Mouse (Mus musculus) lung, embryonic 14.5 days (tissue): ENCODE measurements around the gene Myh7. TPM values are rescaled to one million over a fixed set of nuclear protein-coding genes. Genes with fewer than 3 reads are reported as not detected.
"Not testable (repeated sequence)": the region's sequence is repeated elsewhere in the genome, so short reads cannot be mapped to it uniquely, and the experiment has no call there.

Experiments used
- ATAC-seq: fragments of 200-750 bp; cut with Nextera tagmentation; 2 replicates; pipeline ENCODE4 v1.8.0; 2017; ENCODE audit warnings: mild to moderate bottlenecking, moderate TSS enrichment, moderate library complexity; ENCODE audit not compliant: insufficient read depth
- DNase-seq: peaks from one replicate; pipeline ENCODE4 v3.0.0-alpha.2; 2015
- H3K27ac ChIP-seq: fragments of 300-500 bp; sonication (generic); 2 replicates; pipeline ENCODE4 v1.5.1; 2014; ENCODE audit warnings: low read depth, mild to moderate bottlenecking, moderate library complexity
- H3K27me3 ChIP-seq: fragments of 300-500 bp; sonication (generic); 2 replicates; pipeline ENCODE4 v1.6.1; 2014; ENCODE audit warnings: low read length, control low read depth; ENCODE audit not compliant: insufficient read depth
- H3K36me3 ChIP-seq: fragments of 300-500 bp; sonication (generic); 2 replicates; pipeline ENCODE4 v1.6.1; 2014; ENCODE audit warnings: control low read depth; ENCODE audit not compliant: insufficient read depth
- H3K4me1 ChIP-seq: fragments of 300-500 bp; sonication (generic); 2 replicates; pipeline ENCODE4 v1.6.1; 2014; ENCODE audit warnings: antibody characterized with exemption, control low read depth; ENCODE audit not compliant: insufficient read depth
- H3K4me2 ChIP-seq: fragments of 300-500 bp; sonication (generic); 2 replicates; pipeline ENCODE4 v1.6.1; 2014; ENCODE audit warnings: mild to moderate bottlenecking
- H3K4me3 ChIP-seq: fragments of 300-500 bp; sonication (generic); 2 replicates; pipeline ENCODE4 v1.5.1; 2014; ENCODE audit warnings: low read depth, low read length
- H3K9ac ChIP-seq: fragments of 300-500 bp; sonication (generic); 2 replicates; pipeline ENCODE4 v1.6.1; 2014
- H3K9me3 ChIP-seq: fragments of 300-500 bp; sonication (generic); 2 replicates; pipeline ENCODE4 v1.6.1; 2016; ENCODE audit warnings: low read depth, low read length, control low read depth
- CTCF ChIP-seq: IDR thresholded peaks from 2 replicates; pipeline ENCODE4 v1.5.1; 2016; ENCODE audit warnings: antibody characterized with exemption, low read depth
- WGBS: fragments of 180-500 bp; shearing (Covaris S2); extraction: QIAGEN DNeasy Blood & Tissue Kit; methylation state at CpG from one replicate; pipeline ENCODE4 v1.1.7; 2014; 5-methylcytosine and 5-hydroxymethylcytosine counted together
- polyA plus RNA-seq: library from polyadenylated mRNA; unstranded; fragments of >200 nt; fragmentation: Nextera tagmentation; extraction: Ambion mirVana; gene quantifications from 2 replicates; pipeline ENCODE4 v1.2.1, GENCODE M21; 2014

The Myh7 gene
- polyA plus RNA-seq, 1 experiment from 2014 or later = 3.6 TPM

DNA sequence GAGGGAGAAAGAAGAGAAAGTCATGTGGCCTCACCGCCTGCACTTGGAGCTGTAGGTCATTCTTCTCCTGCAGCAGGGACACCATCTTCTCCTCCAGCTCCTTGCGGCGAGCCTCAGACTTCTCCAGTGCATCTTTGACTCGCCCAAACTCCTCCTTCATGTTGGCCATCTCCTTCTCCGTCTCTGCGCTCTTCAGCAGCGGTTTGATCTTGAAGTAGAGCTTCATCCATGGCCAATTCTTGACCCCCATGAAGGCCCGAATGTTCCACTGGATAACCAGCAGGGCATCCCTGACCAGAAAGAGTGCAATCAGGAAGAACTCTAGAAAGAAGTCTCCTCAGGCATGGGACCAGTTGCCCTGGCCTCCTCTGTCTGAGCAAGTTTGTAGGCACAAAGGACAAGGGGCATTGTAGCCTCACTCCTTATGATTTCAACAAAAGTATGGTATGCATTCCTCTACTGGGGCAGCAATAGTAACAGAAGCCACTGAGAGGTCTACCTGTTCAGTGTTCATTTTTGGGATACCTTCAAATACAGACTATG is 40.7 kb downstream of the Myh7 start:
- H3K4me2 ChIP-seq = no peak overlapping the region
- no peak for ATAC-seq
- no peak overlapping the region for H3K4me3 ChIP-seq
- no peaks in the 10 kb centered on the region for H3K36me3 ChIP-seq
- no peaks in the 10 kb centered on the region for H3K27me3 ChIP-seq
- H3K27ac ChIP-seq = no peak overlapping the region
- TF ChIP-seq CTCF = no peak
- DNase-seq = no peak
- H3K9me3 ChIP-seq = no peaks in the 10 kb centered on the region
- no peak overlapping the region for H3K9ac ChIP-seq
- H3K4me1 ChIP-seq = no peaks in the 10 kb centered on the region
- 86% methylated on average over 8 of the region's 8 CpGs for WGBS

- no peaks in the 10 kb centered on the region for H3K4me1 ChIP-seq
- H3K9me3 ChIP-seq = no peaks in the 10 kb centered on the region
- H3K27me3 ChIP-seq = no peaks in the 10 kb centered on the region
- DNase-seq = no peak
- no peak overlapping the region for H3K9ac ChIP-seq
- no peak overlapping the region for H3K4me3 ChIP-seq
- WGBS = 79% methylated on average over 6 of the region's 6 CpGs
- H3K36me3 ChIP-seq = no peaks in the 10 kb centered on the region
- no peak for ATAC-seq
- no peak overlapping the region for H3K27ac ChIP-seq
- H3K4me2 ChIP-seq = no peak overlapping the region
- TF ChIP-seq CTCF = no peak
Observed at GRCm38 (mm10) chr14:54951587-54951986, 42.8 kb downstream of the Myh7 start.

DNA sequence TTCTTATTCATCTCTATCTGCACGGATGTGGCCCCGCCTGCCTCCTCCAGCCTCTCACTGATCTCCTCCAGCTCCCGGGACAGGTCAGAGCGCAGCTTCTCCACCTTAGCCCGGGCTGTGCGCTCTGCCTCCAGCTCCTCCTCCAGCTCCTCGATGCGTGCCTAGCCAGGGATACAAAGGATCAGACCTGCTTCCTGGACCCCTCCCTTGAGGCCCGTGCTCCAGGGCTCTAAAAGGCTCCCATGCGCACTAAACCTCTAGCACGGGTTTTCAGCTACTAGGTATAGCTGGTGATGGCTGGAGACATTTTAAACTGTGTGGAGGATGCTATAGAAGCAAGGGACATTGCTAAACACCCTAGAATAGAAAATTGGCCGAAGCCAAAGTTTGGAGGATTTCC is 43.9 kb downstream of the Myh7 start:
- Histone ChIP-seq H3K27me3 (no peaks in the 10 kb centered on the region), H3K36me3 (no peaks in the 10 kb centered on the region), H3K9me3 (no peaks in the 10 kb centered on the region), H3K27ac (no peak overlapping the region), H3K9ac (no peak overlapping the region), H3K4me1 (no peaks in the 10 kb centered on the region), H3K4me3 (no peak overlapping the region), H3K4me2 (no peak overlapping the region)
- 53% methylated on average over 12 of the region's 12 CpGs for WGBS
- ATAC-seq (no peak), DNase-seq (no peak)
- TF ChIP-seq CTCF = no peak

DNA sequence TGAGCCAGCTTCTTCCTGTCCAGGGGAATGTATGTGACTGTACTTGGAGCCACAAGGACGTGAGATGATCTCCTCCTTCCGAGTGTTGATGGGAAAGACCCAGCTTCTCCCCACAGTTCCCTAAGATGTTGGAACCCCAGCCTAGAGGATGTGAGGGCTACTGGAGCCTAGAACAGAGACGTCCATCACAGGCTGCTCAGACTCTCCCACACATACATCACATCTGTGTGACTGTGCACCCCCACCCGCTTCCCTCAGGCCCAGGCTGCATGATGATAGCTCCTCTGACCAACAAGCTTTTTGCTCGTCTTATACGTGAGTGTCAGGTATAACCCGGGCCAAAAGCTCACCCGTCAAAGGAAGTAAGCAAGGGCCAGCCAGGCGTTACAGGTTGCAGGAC is 45.6 kb downstream of the Myh7 start:
- no peak for TF ChIP-seq CTCF
- H3K4me3 ChIP-seq = no peak overlapping the region
- ATAC-seq (no peak), DNase-seq (no peak)
- H3K36me3 ChIP-seq = no peaks in the 10 kb centered on the region
- no peaks in the 10 kb centered on the region for H3K4me1 ChIP-seq
- no peak overlapping the region for H3K4me2 ChIP-seq
- no peaks in the 10 kb centered on the region for H3K27me3 ChIP-seq
- no peaks in the 10 kb centered on the region for H3K9me3 ChIP-seq
- H3K9ac ChIP-seq = no peak overlapping the region
- no peak overlapping the region for H3K27ac ChIP-seq
- WGBS = 79% methylated on average over 9 of the region's 9 CpGs

DNA sequence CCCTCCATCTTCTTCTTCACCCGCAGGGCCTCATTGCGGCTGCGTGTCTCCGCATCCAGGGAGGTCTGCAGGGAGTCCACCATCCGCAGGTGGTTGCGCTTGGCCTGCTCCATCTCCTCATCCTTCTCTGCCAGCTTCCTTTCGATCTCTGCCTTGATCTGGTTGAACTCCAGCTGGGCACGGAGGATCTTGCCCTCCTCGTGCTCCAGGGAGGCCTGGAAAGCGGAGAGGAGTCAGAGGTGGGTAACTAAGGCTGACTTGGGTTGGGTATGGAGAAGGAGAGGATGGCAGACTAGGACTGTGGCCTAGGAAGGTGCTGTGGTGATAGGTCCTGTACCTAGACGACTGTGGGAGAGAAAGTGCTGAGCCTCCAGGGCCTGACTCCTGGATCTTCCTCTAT is 47.4 kb downstream of the Myh7 start:
- H3K4me3 ChIP-seq, H3K4me1 ChIP-seq, H3K27ac ChIP-seq, DNase-seq, H3K9me3 ChIP-seq, ATAC-seq, H3K4me2 ChIP-seq, H3K27me3 ChIP-seq, H3K36me3 ChIP-seq, H3K9ac ChIP-seq: not testable (repeated sequence)
- WGBS = 83% methylated on average over 10 of the region's 11 CpGs

- no peaks in the 10 kb centered on the region for H3K36me3 ChIP-seq
- H3K27ac ChIP-seq = no peak overlapping the region
- no peak for TF ChIP-seq CTCF
- H3K9me3 ChIP-seq = no peaks in the 10 kb centered on the region
- no peak overlapping the region for H3K4me3 ChIP-seq
- WGBS = 70% methylated on average over 19 of the region's 19 CpGs
- H3K9ac ChIP-seq = no peak overlapping the region
- H3K27me3 ChIP-seq = no peaks in the 10 kb centered on the region
- no peak overlapping the region for H3K4me2 ChIP-seq
- DNase-seq (no peak), ATAC-seq (no peak)
- no peaks in the 10 kb centered on the region for H3K4me1 ChIP-seq
Observed at GRCm38 (mm10) chr14:54945975-54946704, 48.3 kb downstream of the Myh7 start.

GRCm38 (mm10) chr14:54944939-54945338 is 49.5 kb downstream of the Myh7 start:
- WGBS = 69% methylated on average over 2 of the region's 2 CpGs
- H3K27ac ChIP-seq = no peak overlapping the region
- no peak overlapping the region for H3K4me2 ChIP-seq
- H3K36me3 ChIP-seq = no peaks in the 10 kb centered on the region
- H3K9ac ChIP-seq = no peak overlapping the region
- H3K4me1 ChIP-seq = no peaks in the 10 kb centered on the region
- TF ChIP-seq CTCF = no peak
- no peak overlapping the region for H3K4me3 ChIP-seq
- H3K27me3 ChIP-seq = no peaks in the 10 kb centered on the region
- H3K9me3 ChIP-seq = no peaks in the 10 kb centered on the region
- ATAC-seq = no peak
- DNase-seq = no peak
